Mouse (Mus musculus): ENCODE measurements around the gene Mrps27. TPM values are rescaled to one million over a fixed set of nuclear protein-coding genes. Genes with fewer than 3 reads are reported as not detected.

Mrps27 gene
- polyA plus RNA-seq, 1 experiment from 2014 or later = 76.1 TPM

- no peak for ATAC-seq
- no peak overlapping the region for H3K4me3 ChIP-seq (ENCODE audit: low read length)
Observed at GRCm38 (mm10) chr13:99461886-99462285, 117.3 kb downstream of the Mrps27 start.

GRCm38 (mm10) chr13:99464551-99464950 is 120.0 kb downstream of the Mrps27 start:
- WGBS = 75% methylated on average over 4 of the region's 4 CpGs

More at GRCm38 (mm10) chr13:99461886-99462285, 117.3 kb downstream of the Mrps27 start:
- no peak overlapping the region for H3K4me2 ChIP-seq (ENCODE audit: low read depth, low read length)
- 94% methylated on average over 4 of the region's 4 CpGs for WGBS
- 0 out of 2 replicates have a peak, but pooled peaks cover under 1% of the 10 kb centered on the region for H3K4me1 ChIP-seq (ENCODE audit: control insufficient read depth, insufficient read depth, low read length)
- H3K27me3 ChIP-seq (replicated peaks; ENCODE audit: control insufficient read depth, insufficient read depth, low read length) = no peaks in the 10 kb centered on the region
- H3K9me3 ChIP-seq (ENCODE audit: control insufficient read depth, low read length) = no peaks in the 10 kb centered on the region
- no peak overlapping the region for H3K9ac ChIP-seq (ENCODE audit: low read depth, low read length)
- H3K36me3 ChIP-seq (ENCODE audit: control insufficient read depth, insufficient read depth, low read length) = no peaks in the 10 kb centered on the region
- H3K27ac ChIP-seq (ENCODE audit: low read length) = no peak overlapping the region

More at GRCm38 (mm10) chr13:99464551-99464950, 120.0 kb downstream of the Mrps27 start:
- Histone ChIP-seq H3K36me3 (ENCODE audit: control insufficient read depth, insufficient read depth, low read length) (no peaks in the 10 kb centered on the region), H3K27ac (ENCODE audit: low read length) (no peak overlapping the region), H3K4me2 (ENCODE audit: low read depth, low read length) (no peak overlapping the region), H3K4me3 (ENCODE audit: low read length) (no peak overlapping the region), H3K4me1 (ENCODE audit: control insufficient read depth, insufficient read depth, low read length) (0 out of 2 replicates have a peak, but pooled peaks cover 2% of the 10 kb centered on the region), H3K27me3 (replicated peaks; ENCODE audit: control insufficient read depth, insufficient read depth, low read length) (no peaks in the 10 kb centered on the region), H3K9me3 (ENCODE audit: control insufficient read depth, low read length) (no peaks in the 10 kb centered on the region), H3K9ac (ENCODE audit: low read depth, low read length) (no peak overlapping the region)
- no peak for ATAC-seq

Other genes with a start within 250 kb of the Mrps27 start
- 0.50 and 0.53 TPM in 2 replicates for gene Zfp366, start 160.0 kb upstream of the Mrps27 start, polyA plus RNA-seq (2015; fragmentation: Nextera tagmentation; extraction: Ambion mirVana)
- gene Ptcd2, start 81 bp upstream of the Mrps27 start, polyA plus RNA-seq (2015; fragmentation: Nextera tagmentation; extraction: Ambion mirVana) = 59.4 and 63.4 TPM in 2 replicates
- 81.4 and 91.4 TPM in 2 replicates for gene Map1b, start 171.8 kb downstream of the Mrps27 start, polyA plus RNA-seq (2015; fragmentation: Nextera tagmentation; extraction: Ambion mirVana)